Mouse (Mus musculus): ENCODE measurements around the gene Hsd17b3. TPM values are rescaled to one million over a fixed set of nuclear protein-coding genes. Genes with fewer than 3 reads are reported as not detected.

The Hsd17b3 gene
- total and polyA plus RNA-seq, 3 experiments, result not detected

- no peak for DNase-seq
- no peak overlapping the region for H3K4me3 ChIP-seq
- no peaks in the 10 kb centered on the region for H3K4me1 ChIP-seq (ENCODE audit: control insufficient read depth, insufficient read depth, low read length)
- no peak overlapping the region for H3K27ac ChIP-seq
- no peaks in the 10 kb centered on the region for H3K36me3 ChIP-seq (ENCODE audit: control insufficient read depth, insufficient read depth, low read length)
- H3K79me2 ChIP-seq (replicated peaks; ENCODE audit: control insufficient read depth, insufficient read depth, low read length), result no peaks in the 10 kb centered on the region
- no peak overlapping the region for H3K9ac ChIP-seq (ENCODE audit: low read depth, low read length)
- H3K27me3 ChIP-seq (ENCODE audit: control insufficient read depth, insufficient read depth, low read length), result peaks cover 2% of the 10 kb centered on the region; the same call in 1 of the 2 replicates
- TF ChIP-seq POLR2A (IDR thresholded peaks at IDR 0.05; ENCODE audit: insufficient read depth, low read depth, low read length), result no peak
- no peak for TF ChIP-seq EP300 (IDR thresholded peaks at IDR 0.05; ENCODE audit: insufficient read depth, low read depth, low read length)
- no peak for TF ChIP-seq CTCF (IDR thresholded peaks at IDR 0.05)
- WGBS, result 74% methylated on average over 3 of the region's 3 CpGs
- intact Hi-C loops (cut with DNase I), result loop anchor here (2.0 kb wide), 1 partner anchor 41 kb away; no protein-coding TSS in a partner anchor
Measured at GRCm38 (mm10) chr13:64092141-64092540, 3.1 kb upstream of the Hsd17b3 start.

DNA sequence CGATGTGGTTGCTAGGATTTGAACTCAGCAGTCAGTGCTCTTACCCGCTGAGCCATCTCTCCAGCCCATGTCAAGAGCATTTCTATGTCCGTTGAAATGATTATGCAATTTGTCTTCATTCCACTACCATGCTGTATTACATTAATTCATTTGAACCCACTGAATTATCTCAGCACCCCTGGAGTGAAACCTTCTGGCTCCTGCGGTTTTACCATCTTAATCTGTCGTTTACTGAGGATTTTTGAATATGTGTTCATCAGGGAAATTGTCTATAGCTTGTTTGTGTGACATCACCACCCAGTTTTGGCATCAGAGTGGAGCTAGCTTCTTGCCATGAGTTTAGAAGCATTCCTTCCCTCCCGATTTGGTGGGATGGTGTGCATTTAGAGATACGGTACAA, 2.0 kb upstream of the Hsd17b3 start:
- no peaks in the 10 kb centered on the region for H3K79me2 ChIP-seq (replicated peaks; ENCODE audit: control insufficient read depth, insufficient read depth, low read length)
- no peaks in the 10 kb centered on the region for H3K36me3 ChIP-seq (ENCODE audit: control insufficient read depth, insufficient read depth, low read length)
- no peak overlapping the region for H3K4me3 ChIP-seq
- WGBS, result 74% methylated on average over 7 of the region's 7 CpGs
- peaks cover 2% of the 10 kb centered on the region; the same call in 1 of the 2 replicates for H3K27me3 ChIP-seq (ENCODE audit: control insufficient read depth, insufficient read depth, low read length)
- TF ChIP-seq EP300 (IDR thresholded peaks at IDR 0.05; ENCODE audit: insufficient read depth, low read depth, low read length) (no peak), POLR2A (IDR thresholded peaks at IDR 0.05; ENCODE audit: insufficient read depth, low read depth, low read length) (no peak), CTCF (IDR thresholded peaks at IDR 0.05) (no peak)
- H3K9ac ChIP-seq (ENCODE audit: low read depth, low read length), result no peak overlapping the region
- no peak overlapping the region for H3K27ac ChIP-seq
- no peaks in the 10 kb centered on the region for H3K4me1 ChIP-seq (ENCODE audit: control insufficient read depth, insufficient read depth, low read length)
- intact Hi-C loops (cut with DNase I), result no loop called here
- DNase-seq, result no peak

DNA sequence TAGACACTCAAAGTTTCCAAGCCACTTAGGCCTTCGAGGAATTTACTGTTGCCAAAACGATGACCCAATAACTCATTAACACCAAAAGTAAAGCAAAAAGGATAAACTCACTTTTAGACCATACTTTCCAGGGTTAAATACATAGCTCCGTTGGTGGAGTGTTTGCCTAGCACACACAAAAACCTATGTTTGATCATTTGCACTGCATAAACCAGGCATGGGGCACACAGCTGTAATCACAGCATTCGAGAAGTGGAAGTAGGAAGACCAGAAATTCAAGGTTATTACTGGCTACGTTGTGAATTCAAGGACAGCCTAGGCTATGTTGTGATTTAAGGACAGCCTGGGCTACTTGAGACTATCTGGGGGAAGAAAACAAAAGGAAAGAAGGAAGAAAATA, 1.2 kb upstream of the Hsd17b3 start:
- no peaks in the 10 kb centered on the region for H3K79me2 ChIP-seq (replicated peaks; ENCODE audit: control insufficient read depth, insufficient read depth, low read length)
- no peak overlapping the region for H3K9ac ChIP-seq (ENCODE audit: low read depth, low read length)
- H3K4me3 ChIP-seq, result no peak overlapping the region
- intact Hi-C loops (cut with DNase I), result no loop called here
- WGBS, result 85% methylated on average over 5 of the region's 5 CpGs
- no peaks in the 10 kb centered on the region for H3K4me1 ChIP-seq (ENCODE audit: control insufficient read depth, insufficient read depth, low read length)
- H3K27me3 ChIP-seq (ENCODE audit: control insufficient read depth, insufficient read depth, low read length), result peaks cover 2% of the 10 kb centered on the region; the same call in 1 of the 2 replicates
- H3K36me3 ChIP-seq (ENCODE audit: control insufficient read depth, insufficient read depth, low read length), result no peaks in the 10 kb centered on the region
- no peak overlapping the region for H3K27ac ChIP-seq
- TF ChIP-seq POLR2A (IDR thresholded peaks at IDR 0.05; ENCODE audit: insufficient read depth, low read depth, low read length) (no peak), CTCF (IDR thresholded peaks at IDR 0.05) (no peak), EP300 (IDR thresholded peaks at IDR 0.05; ENCODE audit: insufficient read depth, low read depth, low read length) (no peak)
- no peak for DNase-seq

GRCm38 (mm10) chr13:64088057-64088456, 973 bp downstream of the Hsd17b3 start:
- Histone ChIP-seq H3K27me3 (ENCODE audit: control insufficient read depth, insufficient read depth, low read length) (peaks cover 2% of the 10 kb centered on the region; the same call in 1 of the 2 replicates), H3K27ac (no peak overlapping the region), H3K36me3 (ENCODE audit: control insufficient read depth, insufficient read depth, low read length) (no peaks in the 10 kb centered on the region), H3K4me3 (no peak overlapping the region), H3K9ac (ENCODE audit: low read depth, low read length) (no peak overlapping the region), H3K79me2 (replicated peaks; ENCODE audit: control insufficient read depth, insufficient read depth, low read length) (no peaks in the 10 kb centered on the region), H3K4me1 (ENCODE audit: control insufficient read depth, insufficient read depth, low read length) (no peaks in the 10 kb centered on the region)
- TF ChIP-seq POLR2A (IDR thresholded peaks at IDR 0.05; ENCODE audit: insufficient read depth, low read depth, low read length), result no peak
- no peak for TF ChIP-seq CTCF (IDR thresholded peaks at IDR 0.05)
- TF ChIP-seq EP300 (IDR thresholded peaks at IDR 0.05; ENCODE audit: insufficient read depth, low read depth, low read length), result no peak
- no peak for DNase-seq
- intact Hi-C loops (cut with DNase I), result no loop called here
- 51% methylated on average over 7 of the region's 7 CpGs for WGBS

DNA sequence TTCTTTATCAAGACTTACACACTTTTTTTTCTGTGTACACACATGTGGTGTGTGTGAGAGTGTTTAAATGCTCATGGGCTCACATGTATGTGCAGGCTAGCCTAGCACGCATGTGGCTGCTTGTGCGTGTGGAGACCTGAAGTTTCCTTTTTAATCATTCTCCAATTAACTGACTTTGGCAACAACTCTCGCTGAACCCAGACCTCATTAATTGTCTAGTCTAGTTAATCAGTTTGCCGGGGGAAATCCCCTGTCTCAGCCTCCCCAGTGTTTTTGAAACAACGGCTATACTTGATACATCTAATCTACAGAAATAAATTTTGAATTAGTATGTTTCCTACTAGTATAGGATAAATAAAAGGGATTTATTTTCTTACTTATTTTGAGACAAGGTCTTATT, 3.0 kb downstream of the Hsd17b3 start:
- Histone ChIP-seq H3K4me3 (no peak overlapping the region), H3K36me3 (ENCODE audit: control insufficient read depth, insufficient read depth, low read length) (no peaks in the 10 kb centered on the region), H3K4me1 (ENCODE audit: control insufficient read depth, insufficient read depth, low read length) (no peaks in the 10 kb centered on the region), H3K79me2 (replicated peaks; ENCODE audit: control insufficient read depth, insufficient read depth, low read length) (no peaks in the 10 kb centered on the region), H3K9ac (ENCODE audit: low read depth, low read length) (no peak overlapping the region), H3K27me3 (ENCODE audit: control insufficient read depth, insufficient read depth, low read length) (no peaks in the 10 kb centered on the region), H3K27ac (no peak overlapping the region)
- DNase-seq, result no peak
- 85% methylated on average over 5 of the region's 5 CpGs for WGBS
- TF ChIP-seq POLR2A (IDR thresholded peaks at IDR 0.05; ENCODE audit: insufficient read depth, low read depth, low read length), result no peak
- TF ChIP-seq EP300 (IDR thresholded peaks at IDR 0.05; ENCODE audit: insufficient read depth, low read depth, low read length), result no peak
- TF ChIP-seq CTCF (IDR thresholded peaks at IDR 0.05), result no peak
- intact Hi-C loops (cut with DNase I), result no loop called here

DNA sequence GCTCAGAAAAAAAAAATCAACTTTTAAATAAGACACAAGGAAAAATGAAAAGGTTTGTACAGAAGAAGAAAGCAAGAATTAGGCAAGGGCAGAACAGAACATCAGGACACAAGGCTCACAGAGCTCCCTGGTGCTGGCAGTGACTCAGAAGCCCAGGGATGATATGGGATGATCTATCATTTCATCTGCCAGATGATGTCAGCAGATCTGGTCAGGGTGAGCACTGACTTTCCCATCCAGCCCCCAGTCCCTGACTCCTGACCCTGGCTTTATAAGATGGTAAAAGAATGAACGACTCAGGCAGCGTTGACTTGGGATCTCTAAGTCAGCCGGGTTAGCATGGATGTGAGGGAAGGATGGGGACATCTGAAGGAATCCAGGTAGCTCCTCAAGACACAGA, 5.7 kb downstream of the Hsd17b3 start:
- DNase-seq, result no peak
- no peaks in the 10 kb centered on the region for H3K27me3 ChIP-seq (ENCODE audit: control insufficient read depth, insufficient read depth, low read length)
- WGBS, result 75% methylated on average over 3 of the region's 3 CpGs
- no peak overlapping the region for H3K4me3 ChIP-seq
- no peak overlapping the region for H3K27ac ChIP-seq
- TF ChIP-seq CTCF (IDR thresholded peaks at IDR 0.05) (no peak), POLR2A (IDR thresholded peaks at IDR 0.05; ENCODE audit: insufficient read depth, low read depth, low read length) (no peak), EP300 (IDR thresholded peaks at IDR 0.05; ENCODE audit: insufficient read depth, low read depth, low read length) (no peak)
- H3K4me1 ChIP-seq (ENCODE audit: control insufficient read depth, insufficient read depth, low read length), result no peaks in the 10 kb centered on the region
- intact Hi-C loops (cut with DNase I), result no loop called here
- no peaks in the 10 kb centered on the region for H3K79me2 ChIP-seq (replicated peaks; ENCODE audit: control insufficient read depth, insufficient read depth, low read length)
- no peaks in the 10 kb centered on the region for H3K36me3 ChIP-seq (ENCODE audit: control insufficient read depth, insufficient read depth, low read length)
- H3K9ac ChIP-seq (ENCODE audit: low read depth, low read length), result no peak overlapping the region
